Mouse (Mus musculus) forebrain, postnatal 0 days (tissue): Measurements from ENCODE around the gene Zan. TPM values are rescaled to one million over a fixed set of nuclear protein-coding genes. Genes with fewer than 3 reads are reported as not detected.

Experiments used
- ATAC-seq: fragments of 200-750 bp; cut with Nextera tagmentation; 2 replicates; pipeline ENCODE4 v1.8.0; 2017; ENCODE audit warnings: mild to moderate bottlenecking, moderate library complexity
- DNase-seq: peaks from one replicate; pipeline ENCODE4 v3.0.0-alpha.2; 2015
- H3K27ac ChIP-seq: fragments of 300-500 bp; sonication (generic); 2 replicates; pipeline ENCODE4 v1.5.1; 2014; ENCODE audit warnings: low read depth, mild to moderate bottlenecking, antibody characterized with exemption, low read length, moderate library complexity, mixed read lengths
- H3K27me3 ChIP-seq: fragments of 300-500 bp; sonication (generic); 2 replicates; pipeline ENCODE4 v1.6.1; 2014; ENCODE audit warnings: mild to moderate bottlenecking, low read length, mixed read lengths; ENCODE audit not compliant: insufficient read depth
- H3K36me3 ChIP-seq: fragments of 300-500 bp; sonication (generic); 2 replicates; pipeline ENCODE4 v1.6.1; 2014; ENCODE audit warnings: mild to moderate bottlenecking, moderate library complexity; ENCODE audit not compliant: insufficient read depth
- H3K4me1 ChIP-seq: fragments of 300-500 bp; sonication (generic); 2 replicates; pipeline ENCODE4 v1.6.1; 2014; ENCODE audit warnings: antibody characterized with exemption; ENCODE audit not compliant: insufficient read depth
- H3K4me2 ChIP-seq: fragments of 300-500 bp; sonication (generic); 2 replicates; pipeline ENCODE4 v1.6.1; 2014; ENCODE audit warnings: low read depth, mild to moderate bottlenecking, moderate library complexity
- H3K4me3 ChIP-seq: fragments of 300-500 bp; sonication (generic); 2 replicates; pipeline ENCODE4 v1.5.1; 2014; ENCODE audit warnings: low read depth, low read length, mixed read lengths
- H3K9ac ChIP-seq: fragments of 300-500 bp; sonication (generic); 2 replicates; pipeline ENCODE4 v1.6.1; 2014; ENCODE audit warnings: mild to moderate bottlenecking
- H3K9me3 ChIP-seq: fragments of 300-500 bp; sonication (generic); 2 replicates; pipeline ENCODE4 v1.6.1; 2016; ENCODE audit warnings: low read length
- CTCF ChIP-seq: sonication (generic); IDR thresholded peaks from 2 replicates; pipeline ENCODE4 v1.5.1; 2016; ENCODE audit warnings: antibody characterized with exemption, control low read depth, low read depth
- WGBS: fragments of 180-500 bp; shearing (Covaris S2); extraction: QIAGEN DNeasy Blood & Tissue Kit; methylation state at CpG from one replicate; pipeline ENCODE4 v1.1.7; 2014; 5-methylcytosine and 5-hydroxymethylcytosine counted together
- polyA plus RNA-seq: library from polyadenylated mRNA; unstranded; fragments of >200 nt; fragmentation: Nextera tagmentation; extraction: Ambion mirVana; gene quantifications from 2 replicates; pipeline ENCODE4 v1.2.1, GENCODE M21; 2015
- total RNA-seq: library from RNA; depleted of rRNA; stranded (reverse); fragments of >200 nt; gene quantifications from 2 replicates; pipeline ENCODE4 v1.2.3, GENCODE M21; 2014

The Zan gene
- total and polyA plus RNA-seq, 2 experiments from 2014 or later, result 0.08 to 0.62 TPM

GRCm38 (mm10) chr5:137511706-137512105 lies 34.8 kb upstream of the Zan start:
- Histone ChIP-seq H3K4me1 (peaks cover 17% of the 10 kb centered on the region; the same call in 1 of the 2 replicates), H3K4me2 (peak overlapping the region; percentile 85), H3K4me3 (peak overlapping the region; percentile 95), H3K27me3 (no peaks in the 10 kb centered on the region), H3K9ac (peak overlapping the region; percentile 99; the same call in 1 of the 2 replicates), H3K27ac (0 out of 2 replicates have a peak overlapping the region, but pooled peaks have one; percentile 94), H3K9me3 (no peaks in the 10 kb centered on the region), H3K36me3 (peaks cover 4% of the 10 kb centered on the region)
- 47% methylated on average over 3 of the region's 3 CpGs for WGBS
- DNase-seq (no peak), ATAC-seq (no peak)
- TF ChIP-seq CTCF, result no peak

GRCm38 (mm10) chr5:137510573-137511390 lies 33.9 kb upstream of the Zan start:
- WGBS, result 2% methylated on average over 50 of the region's 83 CpGs
- DNase-seq (no peak), ATAC-seq (peak; percentile 53)
- peak overlapping the region; percentile 85 for H3K4me2 ChIP-seq
- TF ChIP-seq CTCF, result no peak
- peaks cover 17% of the 10 kb centered on the region; the same call in 1 of the 2 replicates for H3K4me1 ChIP-seq
- no peaks in the 10 kb centered on the region for H3K9me3 ChIP-seq
- no peaks in the 10 kb centered on the region for H3K27me3 ChIP-seq
- peak overlapping the region; percentile 94 for H3K27ac ChIP-seq
- H3K9ac ChIP-seq, result peak overlapping the region; percentile 99
- H3K4me3 ChIP-seq, result peak overlapping the region; percentile 95
- peaks cover 4% of the 10 kb centered on the region for H3K36me3 ChIP-seq

DNA sequence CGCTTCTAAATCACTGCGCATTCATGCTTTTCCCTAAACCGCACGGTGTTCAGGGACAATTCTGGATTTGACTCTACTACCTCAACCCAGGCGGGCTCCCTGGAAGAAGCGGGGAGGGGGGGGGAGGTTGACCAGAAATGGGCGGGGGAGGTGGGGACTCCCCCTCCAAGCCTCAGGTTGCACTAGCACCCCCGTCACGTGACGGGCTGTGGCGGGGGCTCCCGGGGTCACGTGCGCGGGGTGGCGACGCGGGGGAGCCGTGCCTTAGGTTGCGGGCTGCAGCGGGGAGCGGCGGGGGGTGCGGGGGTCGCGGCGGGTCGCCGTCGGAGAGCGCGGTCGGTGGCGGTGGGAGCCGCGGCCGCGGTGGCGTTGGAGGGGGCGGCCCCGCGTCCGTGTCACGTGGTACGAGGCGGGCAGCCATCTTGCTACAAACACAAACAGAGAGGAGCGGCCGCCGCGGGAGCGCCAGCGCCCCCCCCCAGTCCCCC lies 33.2 kb upstream of the Zan start:
- Histone ChIP-seq H3K9ac (peak overlapping the region; percentile 99), H3K27ac (peak overlapping the region; percentile 94), H3K27me3 (no peaks in the 10 kb centered on the region), H3K36me3 (peaks cover 4% of the 10 kb centered on the region), H3K4me2 (peak overlapping the region; percentile 85), H3K4me3 (peak overlapping the region; percentile 95), H3K9me3 (no peaks in the 10 kb centered on the region), H3K4me1 (peaks cover 17% of the 10 kb centered on the region; the same call in 1 of the 2 replicates)
- ATAC-seq (peak; percentile 84), DNase-seq (peak; percentile 77)
- WGBS, result 2% methylated on average over 34 of the region's 52 CpGs
- TF ChIP-seq CTCF, result no peak

- ATAC-seq, result no peak
- H3K36me3 ChIP-seq, result no peaks in the 10 kb centered on the region
- H3K9ac ChIP-seq, result no peak overlapping the region
- H3K4me2 ChIP-seq, result no peak overlapping the region
- H3K4me1 ChIP-seq, result no peaks in the 10 kb centered on the region
- no peak for DNase-seq
- no peak overlapping the region for H3K27ac ChIP-seq
- 79% methylated on average over 6 of the region's 6 CpGs for WGBS
- no peak overlapping the region for H3K4me3 ChIP-seq
- no peaks in the 10 kb centered on the region for H3K27me3 ChIP-seq
- no peaks in the 10 kb centered on the region for H3K9me3 ChIP-seq
- peak; percentile 32; the same call in 1 of the 2 replicates for TF ChIP-seq CTCF
These were observed 27.2 kb upstream of the Zan start for GRCm38 (mm10) chr5:137504041-137504440.

DNA sequence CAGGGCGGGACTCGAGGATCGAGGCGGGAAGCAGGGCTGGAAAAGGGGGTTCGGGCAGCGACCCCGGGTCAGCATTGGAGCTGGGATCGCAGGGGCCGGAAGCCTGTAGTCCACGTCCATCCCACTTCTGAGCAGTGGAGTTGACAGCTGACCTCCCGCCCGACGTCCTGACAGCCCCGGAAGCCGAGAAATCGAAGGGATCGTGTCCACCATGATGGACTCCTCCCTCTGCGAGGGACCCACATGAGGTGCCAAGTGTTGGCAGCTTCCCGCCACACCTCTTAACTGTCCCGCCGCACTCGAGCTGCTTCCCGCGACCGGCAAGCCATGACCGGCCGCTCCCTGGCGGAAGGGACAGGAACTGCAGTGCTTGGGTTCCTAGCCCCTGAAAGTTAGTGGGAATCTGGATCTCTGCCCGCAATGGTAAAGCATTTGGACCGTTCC lies 25.8 kb upstream of the Zan start:
- TF ChIP-seq CTCF, result peak; percentile 97
- DNase-seq, result peak; percentile 93
- H3K9ac ChIP-seq, result peak overlapping the region; percentile 84
- no peaks in the 10 kb centered on the region for H3K27me3 ChIP-seq
- H3K27ac ChIP-seq, result peak overlapping the region; percentile 99
- peak overlapping the region; percentile 56 for H3K4me2 ChIP-seq
- no peaks in the 10 kb centered on the region for H3K4me1 ChIP-seq
- H3K9me3 ChIP-seq, result no peaks in the 10 kb centered on the region
- no peaks in the 10 kb centered on the region for H3K36me3 ChIP-seq
- H3K4me3 ChIP-seq, result peak overlapping the region; percentile 71
- peak; percentile 74 for ATAC-seq
- 2% methylated on average over 30 of the region's 30 CpGs for WGBS

- WGBS, result 3% methylated on average over 63 of the region's 64 CpGs
These were observed 25.1 kb upstream of the Zan start, which contains the start of gene Pop7 for GRCm38 (mm10) chr5:137501709-137502666. Gene Pop7, minus strand, starts transcription at chr5:137502518.

More at GRCm38 (mm10) chr5:137501709-137502666, 25.1 kb upstream of the Zan start, which contains the start of gene Pop7:
- Histone ChIP-seq H3K9ac (peak within 1 kb of the TSS; percentile 84), H3K4me3 (peak within 1 kb of the TSS; percentile 71), H3K9me3 (no peaks in the 10 kb centered on the region), H3K36me3 (no peaks in the 10 kb centered on the region), H3K27me3 (no peaks in the 10 kb centered on the region), H3K27ac (peak within 1 kb of the TSS; percentile 99), H3K4me2 (peak within 1 kb of the TSS; percentile 86), H3K4me1 (no peaks in the 10 kb centered on the region)
- DNase-seq (peak; percentile 100), ATAC-seq (peak; percentile 97)
- peak; percentile 87 for TF ChIP-seq CTCF
